Mouse (Mus musculus): ENCODE measurements at regions not wholly inside any gene's neighbourhood (a gene's known extent, or its start where the extent isn't known, plus 50 kb on each side); places are given as distances from the start of the nearest gene placed in this dataset.

DNA sequence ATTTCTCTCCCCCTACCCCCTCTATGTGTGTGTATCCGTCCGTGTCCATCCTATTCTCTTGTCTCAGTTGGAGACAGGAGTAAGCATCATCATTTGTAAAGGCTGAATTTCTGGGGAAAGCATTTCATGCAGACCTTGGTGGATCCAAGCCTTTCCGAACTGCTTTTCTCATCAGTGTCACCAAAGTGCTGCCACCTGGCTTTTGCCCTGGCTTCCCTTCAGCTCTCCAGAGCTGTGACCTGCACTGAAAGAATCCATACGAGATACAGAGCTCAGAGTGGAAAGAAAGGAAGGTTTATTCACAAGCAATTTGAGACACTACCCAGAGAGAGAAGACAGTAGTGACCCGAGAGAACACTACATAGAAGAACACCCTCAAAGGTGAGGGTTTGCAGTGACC, 248.1 kb downstream of the Cxcl12 start:
- DNase-seq (ENCODE audit: low read depth), result no peak

DNA sequence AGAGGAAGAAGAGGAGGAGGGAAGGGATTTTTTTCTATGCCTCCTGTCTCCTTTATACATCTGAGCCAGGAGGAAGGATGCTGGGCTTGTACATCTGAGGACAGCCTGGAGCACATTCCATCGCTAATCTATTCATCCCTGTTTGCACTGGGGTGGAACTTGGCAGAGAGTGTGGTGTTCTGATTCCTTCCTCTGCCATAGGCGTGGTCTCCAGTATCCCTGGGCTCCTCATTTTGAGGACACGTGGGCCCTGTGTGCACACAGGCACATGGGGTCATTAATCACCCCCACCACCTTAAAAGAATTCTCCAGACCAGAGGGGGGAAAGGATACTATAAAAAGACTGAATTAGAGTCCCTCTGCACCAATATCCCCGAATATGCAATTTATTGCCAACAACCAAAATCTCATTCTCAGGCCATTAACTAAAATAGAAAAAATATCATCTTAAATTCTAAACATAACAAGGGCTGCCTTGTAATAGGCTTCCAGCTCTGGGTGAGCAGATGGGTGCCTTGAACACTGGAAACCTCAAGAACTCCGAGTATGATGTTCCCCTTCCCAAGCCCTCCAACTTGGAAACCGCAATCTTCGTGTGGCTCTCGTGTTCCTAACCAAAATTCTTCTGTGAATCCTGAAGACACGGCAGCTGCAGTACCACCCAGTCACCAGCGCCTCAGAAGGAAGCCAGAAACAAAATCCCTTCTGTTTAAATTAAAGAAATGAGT, 254.7 kb downstream of the Cxcl12 start:
- peak; percentile 27 for DNase-seq (ENCODE audit: low read depth)

- no peak for DNase-seq (ENCODE audit: low read depth)
These were observed 258.0 kb downstream of the Cxcl12 start for GRCm38 (mm10) chr6:117426363-117426762.

- no peak for DNase-seq (ENCODE audit: low read depth)
These were observed 259.2 kb downstream of the Cxcl12 start for GRCm38 (mm10) chr6:117427351-117428142.

DNA sequence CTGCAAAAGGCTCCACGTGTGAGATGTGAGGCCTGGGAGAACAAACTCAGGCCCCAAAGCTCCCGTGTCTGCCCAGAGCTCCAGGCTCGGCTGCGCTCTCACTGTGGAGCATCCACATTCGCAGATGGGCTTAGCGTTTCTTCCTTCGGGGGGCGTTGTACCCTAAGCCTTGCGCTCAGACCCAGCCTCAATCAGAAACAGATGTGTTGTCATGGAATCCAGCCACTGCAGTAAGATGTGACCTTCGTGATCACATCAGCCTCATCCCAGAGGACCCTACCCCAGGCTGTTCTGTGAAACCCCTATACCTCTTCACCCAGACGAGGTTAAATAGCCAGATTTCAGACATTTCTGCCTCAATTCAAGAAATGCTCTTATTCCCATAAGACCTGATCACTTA, 260.1 kb downstream of the Cxcl12 start:
- DNase-seq (ENCODE audit: low read depth), result no peak

- DNase-seq (ENCODE audit: low read depth), result no peak
These were observed 262.8 kb downstream of the Cxcl12 start for GRCm38 (mm10) chr6:117430876-117431781.

GRCm38 (mm10) chr6:117436851-117437250, 268.5 kb downstream of the Cxcl12 start:
- DNase-seq (ENCODE audit: low read depth), result no peak

- peak; percentile 76 for DNase-seq (ENCODE audit: low read depth)
These were observed 269.2 kb downstream of the Cxcl12 start for GRCm38 (mm10) chr6:117437411-117438101.

- no peak for DNase-seq (ENCODE audit: low read depth)
These were observed 280.3 kb downstream of the Cxcl12 start for GRCm38 (mm10) chr6:117448652-117449051.

DNA sequence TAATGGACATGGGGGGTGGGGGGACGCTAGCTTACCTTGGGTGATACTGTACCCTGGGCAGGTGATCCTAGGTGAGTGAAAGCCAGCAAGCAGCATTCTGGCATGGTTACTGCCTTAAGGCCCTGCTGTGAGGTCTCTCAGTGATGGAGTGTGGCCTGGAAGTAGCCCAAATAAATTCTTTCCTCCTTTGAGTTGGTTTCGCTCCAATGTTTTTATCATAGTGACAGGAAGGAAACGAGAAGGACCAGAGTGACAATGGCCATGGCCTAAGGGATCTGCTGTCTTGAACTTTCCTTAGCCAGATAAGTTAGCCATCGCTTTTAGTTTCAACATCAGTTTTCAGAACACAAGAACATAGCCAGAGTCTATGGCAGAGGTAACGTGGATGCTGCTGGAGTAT, 282.7 kb downstream of the Cxcl12 start:
- DNase-seq (ENCODE audit: low read depth), result no peak

GRCm38 (mm10) chr6:117460193-117460592, 291.9 kb downstream of the Cxcl12 start:
- DNase-seq (ENCODE audit: low read depth), result no peak

- peak; percentile 49 for DNase-seq (ENCODE audit: low read depth)
These were observed 296.8 kb downstream of the Cxcl12 start for GRCm38 (mm10) chr6:117465165-117465564.

- peak; percentile 49 for DNase-seq (ENCODE audit: low read depth)
These were observed 297.4 kb downstream of the Cxcl12 start for GRCm38 (mm10) chr6:117465606-117466174.

DNA sequence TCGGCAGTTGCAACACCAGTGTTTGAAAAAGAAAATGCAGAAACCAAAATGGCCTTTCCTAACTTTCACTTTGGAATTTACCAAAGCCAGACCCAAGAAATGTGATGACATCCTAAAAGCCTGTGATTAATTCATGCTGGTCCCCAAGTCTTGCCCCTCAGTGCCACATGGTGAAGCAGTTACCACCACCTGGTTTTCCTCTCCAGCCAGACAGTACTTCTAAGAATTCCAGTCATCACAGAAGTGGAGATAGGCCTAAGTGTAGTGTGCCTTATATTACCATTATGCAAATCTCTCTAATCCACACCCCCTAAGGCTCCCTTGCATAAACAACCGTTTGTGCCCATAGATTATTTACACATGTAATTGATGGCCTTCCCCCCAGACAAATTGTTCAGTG, 311.0 kb downstream of the Cxcl12 start:
- DNase-seq (ENCODE audit: low read depth), result no peak

- DNase-seq (ENCODE audit: low read depth), result no peak
These were observed 312.1 kb downstream of the Cxcl12 start for GRCm38 (mm10) chr6:117480396-117480795.

GRCm38 (mm10) chr6:117489161-117489560, 320.8 kb downstream of the Cxcl12 start:
- DNase-seq (ENCODE audit: low read depth), result no peak

DNA sequence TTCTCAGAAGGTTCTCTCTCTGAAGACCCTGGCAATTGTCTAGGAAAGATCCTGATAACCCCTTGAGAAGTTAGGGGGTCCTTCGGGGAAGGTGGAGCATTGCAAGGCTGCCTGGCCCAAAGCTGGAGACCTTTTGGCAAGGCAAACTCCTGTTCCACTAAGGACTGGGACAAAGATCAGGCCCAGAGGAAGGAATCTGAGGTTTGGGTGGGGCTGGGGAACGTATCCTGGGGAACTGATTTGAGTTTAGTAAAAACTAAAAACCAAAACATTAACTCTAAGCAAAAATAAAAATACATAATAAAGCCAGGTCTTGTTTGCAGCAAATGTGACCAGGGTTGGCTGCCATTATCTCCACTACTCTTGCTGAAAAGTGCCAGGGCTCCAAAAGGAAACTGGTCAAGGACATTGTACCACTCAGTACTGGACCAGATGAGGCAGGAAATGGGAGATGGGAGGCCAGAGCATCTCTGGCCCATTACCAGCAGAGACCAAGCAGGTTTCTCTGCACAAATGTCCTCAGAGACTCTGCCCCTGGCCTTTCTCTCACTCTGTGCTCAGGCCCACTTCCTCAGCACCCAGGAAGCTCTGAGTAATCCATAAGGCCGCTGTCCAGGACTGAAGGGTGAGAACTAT, 321.5 kb downstream of the Cxcl12 start:
- DNase-seq (ENCODE audit: low read depth), result no peak

DNA sequence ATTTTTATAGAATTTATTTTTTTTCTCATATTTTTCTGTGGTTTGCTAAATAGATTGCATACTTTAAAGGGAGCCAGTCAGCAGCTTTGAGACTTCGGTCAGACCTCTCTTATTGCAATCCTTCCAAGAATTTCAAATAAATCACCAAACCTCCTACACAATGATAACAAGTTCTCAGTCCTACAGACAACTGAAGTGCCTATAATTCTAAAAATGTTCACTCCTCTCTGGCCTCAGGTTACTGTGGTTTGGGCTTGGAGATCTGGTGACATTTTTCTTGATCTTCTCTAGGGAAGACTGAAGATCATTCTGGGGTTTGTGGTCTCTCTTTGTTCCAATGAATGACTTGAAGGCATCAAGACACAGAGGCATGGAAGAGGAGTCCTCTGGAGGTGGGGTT, 326.6 kb downstream of the Cxcl12 start:
- no peak for DNase-seq (ENCODE audit: low read depth)

DNA sequence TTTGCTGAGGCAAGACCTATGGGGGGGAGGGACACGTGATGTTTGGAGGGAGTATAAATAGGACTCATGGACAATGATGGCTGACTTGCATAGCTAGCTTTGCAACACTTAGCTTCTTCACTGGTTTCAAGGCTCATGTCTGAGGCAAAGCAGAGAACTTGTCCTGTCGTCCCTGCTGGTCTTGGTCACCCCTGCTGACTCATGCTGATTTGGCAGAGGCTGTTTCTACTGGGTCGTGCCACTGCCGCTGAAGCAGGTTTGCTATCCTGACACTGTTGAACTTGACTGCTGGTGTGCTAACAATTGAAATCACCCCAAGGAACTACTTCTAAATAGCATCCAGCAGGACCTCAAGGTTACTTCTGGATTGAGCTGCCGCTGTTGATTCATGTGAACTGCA, 329.0 kb downstream of the Cxcl12 start:
- DNase-seq (ENCODE audit: low read depth), result no peak

- DNase-seq (ENCODE audit: low read depth), result no peak
These were observed 329.6 kb downstream of the Cxcl12 start for GRCm38 (mm10) chr6:117497904-117498303.

GRCm38 (mm10) chr6:117502346-117502745, 334.0 kb downstream of the Cxcl12 start:
- no peak for DNase-seq (ENCODE audit: low read depth)

All from fibroblast of lung, adult 2 months (primary cell).